Mouse (Mus musculus): ENCODE results near the gene Pcdh7. TPM values are rescaled to one million over a fixed set of nuclear protein-coding genes. Genes with fewer than 3 reads are reported as not detected.

The Pcdh7 gene
- polyA plus RNA-seq, 1 experiment from 2014 or later: 16.8 TPM

- no peak for ATAC-seq (ENCODE audit: low FRiP score)
- Histone ChIP-seq H3K4me2 (replicated peaks) (peak overlapping the region; percentile 83), H3K27ac (no peak overlapping the region), H3K27me3 (peaks cover 17% of the 10 kb centered on the region; the same call in 1 of the 2 replicates), H3K4me3 (peak overlapping the region; percentile 65), H3K9me3 (replicated peaks) (no peaks in the 10 kb centered on the region), H3K4me1 (peaks cover 9% of the 10 kb centered on the region), H3K36me3 (no peaks in the 10 kb centered on the region), H3K9ac (peak overlapping the region; percentile 73)
- WGBS: under 1% methylated on average over 59 of the region's 59 CpGs
Observed at GRCm38 (mm10) chr5:57719594-57720185, 1.9 kb downstream of the Pcdh7 start.

DNA sequence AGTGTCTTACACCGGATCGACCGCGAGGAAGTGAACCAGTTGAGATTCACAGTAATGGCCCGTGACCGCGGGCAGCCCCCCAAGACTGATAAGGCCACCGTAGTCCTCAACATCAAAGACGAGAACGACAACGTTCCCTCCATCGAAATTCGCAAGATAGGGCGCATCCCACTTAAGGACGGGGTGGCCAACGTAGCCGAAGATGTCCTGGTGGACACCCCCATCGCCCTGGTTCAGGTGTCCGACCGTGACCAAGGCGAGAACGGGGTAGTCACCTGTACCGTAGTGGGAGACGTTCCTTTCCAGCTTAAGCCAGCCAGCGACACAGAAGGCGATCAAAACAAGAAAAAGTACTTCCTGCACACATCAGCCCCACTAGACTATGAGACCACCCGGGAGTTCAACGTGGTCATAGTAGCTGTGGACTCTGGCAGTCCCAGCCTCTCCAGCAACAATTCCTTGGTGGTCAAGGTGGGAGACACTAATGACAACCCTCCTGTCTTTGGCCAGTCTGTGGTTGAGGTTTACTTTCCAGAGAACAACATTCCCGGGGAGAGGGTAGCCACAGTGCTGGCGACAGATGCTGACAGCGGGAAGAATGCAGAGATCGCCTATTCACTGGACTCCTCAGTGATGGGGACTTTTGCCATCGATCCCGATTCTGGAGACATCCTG, 2.6 kb downstream of the Pcdh7 start:
- Histone ChIP-seq H3K4me3 (peak overlapping the region; percentile 65), H3K27me3 (peaks cover 17% of the 10 kb centered on the region; the same call in 1 of the 2 replicates), H3K9ac (peak overlapping the region; percentile 73), H3K4me2 (replicated peaks) (peak overlapping the region; percentile 83), H3K27ac (no peak overlapping the region), H3K9me3 (replicated peaks) (no peaks in the 10 kb centered on the region), H3K36me3 (no peaks in the 10 kb centered on the region), H3K4me1 (peaks cover 9% of the 10 kb centered on the region)
- WGBS: 5% methylated on average over 34 of the region's 34 CpGs
- no peak for ATAC-seq (ENCODE audit: low FRiP score)

DNA sequence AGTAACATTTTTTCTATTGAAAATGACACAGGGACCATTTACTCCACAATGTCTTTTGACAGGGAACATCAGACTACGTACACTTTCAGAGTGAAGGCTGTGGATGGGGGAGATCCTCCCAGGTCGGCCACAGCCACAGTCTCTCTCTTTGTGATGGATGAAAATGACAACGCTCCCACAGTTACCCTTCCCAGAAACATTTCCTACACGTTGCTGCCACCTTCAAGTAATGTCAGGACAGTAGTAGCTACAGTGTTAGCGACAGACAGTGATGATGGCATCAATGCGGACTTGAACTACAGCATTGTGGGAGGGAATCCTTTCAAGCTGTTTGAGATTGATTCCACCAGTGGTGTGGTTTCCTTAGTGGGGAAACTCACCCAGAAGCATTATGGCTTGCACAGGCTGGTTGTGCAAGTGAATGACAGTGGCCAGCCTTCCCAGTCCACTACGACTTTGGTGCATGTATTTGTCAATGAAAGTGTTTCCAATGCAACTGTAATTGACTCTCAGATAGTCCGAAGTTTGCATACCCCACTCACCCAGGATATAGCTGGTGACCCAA, 3.5 kb downstream of the Pcdh7 start:
- H3K4me2 ChIP-seq (replicated peaks): peak overlapping the region; percentile 83
- peak overlapping the region; percentile 65 for H3K4me3 ChIP-seq
- no peaks in the 10 kb centered on the region for H3K36me3 ChIP-seq
- H3K27me3 ChIP-seq: peaks cover 17% of the 10 kb centered on the region; the same call in 1 of the 2 replicates
- 35% methylated on average over 8 of the region's 8 CpGs for WGBS
- no peaks in the 10 kb centered on the region for H3K9me3 ChIP-seq (replicated peaks)
- no peak overlapping the region for H3K27ac ChIP-seq
- no peak for ATAC-seq (ENCODE audit: low FRiP score)
- H3K4me1 ChIP-seq: peaks cover 9% of the 10 kb centered on the region
- H3K9ac ChIP-seq: no peak overlapping the region

GRCm38 (mm10) chr5:57721927-57722326, 4.2 kb downstream of the Pcdh7 start:
- peaks cover 9% of the 10 kb centered on the region for H3K4me1 ChIP-seq
- peak overlapping the region; percentile 83 for H3K4me2 ChIP-seq (replicated peaks)
- 36% methylated on average over 6 of the region's 6 CpGs for WGBS
- peaks cover 17% of the 10 kb centered on the region; the same call in 1 of the 2 replicates for H3K27me3 ChIP-seq
- H3K27ac ChIP-seq: no peak overlapping the region
- H3K4me3 ChIP-seq: peak overlapping the region; percentile 65
- no peaks in the 10 kb centered on the region for H3K36me3 ChIP-seq
- no peak overlapping the region for H3K9ac ChIP-seq
- no peak for ATAC-seq (ENCODE audit: low FRiP score)
- no peaks in the 10 kb centered on the region for H3K9me3 ChIP-seq (replicated peaks)

DNA sequence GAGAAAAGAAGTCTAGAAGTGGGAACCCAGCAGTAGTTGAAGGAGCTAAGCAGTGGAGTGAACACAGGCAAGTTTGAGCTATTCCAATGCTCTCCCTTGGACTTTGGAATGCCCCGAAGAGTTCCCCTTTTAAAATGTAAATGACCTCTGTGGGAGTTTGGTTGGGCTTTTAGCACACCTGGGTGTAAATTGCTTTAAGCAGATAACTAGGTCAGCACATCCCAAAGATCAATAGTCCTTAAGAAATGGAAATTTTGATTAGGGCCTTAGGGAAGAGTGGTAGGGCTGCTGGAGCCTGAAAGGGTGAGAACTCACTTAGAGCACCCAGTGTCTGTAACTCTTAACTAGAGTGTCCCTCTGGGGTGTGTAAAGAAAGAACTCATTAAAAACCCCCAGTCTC, 15.7 kb downstream of the Pcdh7 start:
- H3K27ac ChIP-seq: no peak overlapping the region
- no peak overlapping the region for H3K4me2 ChIP-seq (replicated peaks)
- 24% methylated on average over 1 of the region's 1 CpGs for WGBS
- no peak overlapping the region for H3K9ac ChIP-seq
- no peak overlapping the region for H3K4me3 ChIP-seq
- H3K36me3 ChIP-seq: no peaks in the 10 kb centered on the region
- H3K9me3 ChIP-seq (replicated peaks): no peaks in the 10 kb centered on the region
- H3K27me3 ChIP-seq: no peaks in the 10 kb centered on the region
- ATAC-seq (ENCODE audit: low FRiP score): no peak
- H3K4me1 ChIP-seq: no peaks in the 10 kb centered on the region

GRCm38 (mm10) chr5:57735723-57736122, 18.0 kb downstream of the Pcdh7 start:
- ATAC-seq (ENCODE audit: low FRiP score): no peak
- H3K27ac ChIP-seq: no peak overlapping the region
- H3K4me2 ChIP-seq (replicated peaks): no peak overlapping the region
- no peaks in the 10 kb centered on the region for H3K27me3 ChIP-seq
- no peak overlapping the region for H3K9ac ChIP-seq
- H3K9me3 ChIP-seq (replicated peaks): no peaks in the 10 kb centered on the region
- 88% methylated on average over 6 of the region's 6 CpGs for WGBS
- no peak overlapping the region for H3K4me3 ChIP-seq
- no peaks in the 10 kb centered on the region for H3K4me1 ChIP-seq
- H3K36me3 ChIP-seq: no peaks in the 10 kb centered on the region

- H3K9me3 ChIP-seq (replicated peaks): no peaks in the 10 kb centered on the region
Observed at GRCm38 (mm10) chr5:57742924-57743323, 25.2 kb downstream of the Pcdh7 start.

GRCm38 (mm10) chr5:57743956-57744661, 26.3 kb downstream of the Pcdh7 start:
- Histone ChIP-seq H3K27ac (no peak overlapping the region), H3K9ac (no peak overlapping the region), H3K4me1 (no peaks in the 10 kb centered on the region), H3K4me2 (replicated peaks) (no peak overlapping the region), H3K27me3 (no peaks in the 10 kb centered on the region), H3K36me3 (no peaks in the 10 kb centered on the region), H3K4me3 (no peak overlapping the region), H3K9me3 (replicated peaks) (no peaks in the 10 kb centered on the region)
- 78% methylated on average over 2 of the region's 2 CpGs for WGBS
- no peak for ATAC-seq (ENCODE audit: low FRiP score)

More at GRCm38 (mm10) chr5:57742924-57743323, 25.2 kb downstream of the Pcdh7 start:
- Histone ChIP-seq H3K27me3 (no peaks in the 10 kb centered on the region), H3K27ac (no peak overlapping the region), H3K36me3 (no peaks in the 10 kb centered on the region), H3K4me1 (no peaks in the 10 kb centered on the region), H3K9ac (no peak overlapping the region), H3K4me2 (replicated peaks) (no peak overlapping the region), H3K4me3 (no peak overlapping the region)
- WGBS: 34% methylated on average over 6 of the region's 6 CpGs
- ATAC-seq (ENCODE audit: low FRiP score): no peak

GRCm38 (mm10) chr5:57745879-57746278, 28.1 kb downstream of the Pcdh7 start:
- H3K4me2 ChIP-seq (replicated peaks): no peak overlapping the region
- no peaks in the 10 kb centered on the region for H3K27me3 ChIP-seq
- H3K9ac ChIP-seq: no peak overlapping the region
- no peaks in the 10 kb centered on the region for H3K36me3 ChIP-seq
- 88% methylated on average over 1 of the region's 1 CpGs for WGBS
- H3K4me3 ChIP-seq: no peak overlapping the region
- no peak for ATAC-seq (ENCODE audit: low FRiP score)
- H3K9me3 ChIP-seq (replicated peaks): no peaks in the 10 kb centered on the region
- H3K27ac ChIP-seq: no peak overlapping the region
- no peaks in the 10 kb centered on the region for H3K4me1 ChIP-seq

- no peak overlapping the region for H3K4me2 ChIP-seq (replicated peaks)
- 96% methylated on average over 1 of the region's 1 CpGs for WGBS
- no peaks in the 10 kb centered on the region for H3K9me3 ChIP-seq (replicated peaks)
- no peak overlapping the region for H3K27ac ChIP-seq
- ATAC-seq (ENCODE audit: low FRiP score): no peak
- H3K36me3 ChIP-seq: no peaks in the 10 kb centered on the region
- no peaks in the 10 kb centered on the region for H3K27me3 ChIP-seq
- H3K9ac ChIP-seq: no peak overlapping the region
- H3K4me1 ChIP-seq: no peaks in the 10 kb centered on the region
- H3K4me3 ChIP-seq: no peak overlapping the region
Observed at GRCm38 (mm10) chr5:57750320-57750719, 32.6 kb downstream of the Pcdh7 start.

GRCm38 (mm10) chr5:57755791-57756190, 38.0 kb downstream of the Pcdh7 start:
- Histone ChIP-seq H3K36me3 (no peaks in the 10 kb centered on the region), H3K27ac (no peak overlapping the region), H3K4me2 (replicated peaks) (no peak overlapping the region), H3K9ac (no peak overlapping the region), H3K4me3 (no peak overlapping the region), H3K4me1 (peaks cover 3% of the 10 kb centered on the region), H3K27me3 (no peaks in the 10 kb centered on the region), H3K9me3 (replicated peaks) (no peaks in the 10 kb centered on the region)
- 40% methylated on average over 1 of the region's 1 CpGs for WGBS
- no peak for ATAC-seq (ENCODE audit: low FRiP score)

- H3K9ac ChIP-seq: no peak overlapping the region
- H3K4me1 ChIP-seq: peaks cover 3% of the 10 kb centered on the region
- no peak for ATAC-seq (ENCODE audit: low FRiP score)
- H3K9me3 ChIP-seq (replicated peaks): no peaks in the 10 kb centered on the region
- H3K4me2 ChIP-seq (replicated peaks): no peak overlapping the region
- no peak overlapping the region for H3K27ac ChIP-seq
- WGBS: 60% methylated on average over 4 of the region's 4 CpGs
- no peaks in the 10 kb centered on the region for H3K36me3 ChIP-seq
- no peak overlapping the region for H3K4me3 ChIP-seq
- no peaks in the 10 kb centered on the region for H3K27me3 ChIP-seq
Observed at GRCm38 (mm10) chr5:57756726-57757424, 39.1 kb downstream of the Pcdh7 start.

Data from hindbrain, embryonic 12.5 days (tissue).